ENCODE assay signal across 8 mouse cellular contexts in the genomic region with DNA sequence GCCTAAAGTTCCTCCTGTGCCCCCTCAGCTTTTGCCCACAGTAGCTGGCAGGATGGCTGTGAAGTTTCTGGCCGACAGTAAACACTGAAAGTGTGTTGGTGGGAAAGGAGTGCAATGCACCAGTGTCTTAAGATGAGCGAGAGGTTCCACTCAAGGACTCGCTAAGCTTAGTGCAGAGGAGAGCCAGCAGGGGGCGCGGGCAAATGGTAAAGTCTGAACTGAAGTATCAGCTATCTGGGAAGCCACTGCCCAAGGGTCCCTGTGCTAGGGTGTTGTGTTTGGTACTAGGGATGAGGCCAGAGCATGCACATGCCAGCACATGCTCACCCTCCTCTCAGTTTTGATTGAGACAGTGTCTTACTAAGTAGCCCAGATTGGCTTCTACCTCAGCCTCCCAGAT.
DNase-seq lines count a peak whose midpoint lies in the region; ATAC-seq and TF ChIP-seq lines count a peak whose summit lies in the region.

No protein-coding gene starts in this region.

- H3K27ac ChIP-seq in heart, embryonic 11.5 days (ENCODE audit: low read depth, low read length): no peak overlapping the region
- no peak overlapping the region for H3K27ac ChIP-seq in intestine, embryonic 16.5 days (ENCODE audit: low read length)
- no peak overlapping the region for H3K27ac ChIP-seq in liver, adult 2 months (replicated peaks; ENCODE audit: insufficient read depth, low read depth, low read length)

- DNase-seq in heart, adult 18-20 months: peak; percentile 73 to 90
- peak; percentile 70 to 88 for DNase-seq in cerebellum, postnatal 25 days
- DNase-seq in gastrocnemius, postnatal 14 days: peak; percentile 86
- peak; percentile 21 for DNase-seq in liver, adult 2 months (ENCODE audit: extremely low read depth, low read depth, low spot score)
- DNase-seq in natural killer cell, adult 2 months (ENCODE audit: low spot score in 2 of 2): peak; percentile 57 to 77
- DNase-seq in spleen, postnatal 4 days (ENCODE audit: low spot score in 2 of 2): peak; percentile 72 to 90

- intact Hi-C loops in gastrocnemius, postnatal 14 days (cut with DNase I; ENCODE audit: low total_unique reads): loop anchor here (5.0 kb wide), 1 partner anchor 142 kb away; no protein-coding TSS in a partner anchor

- H3K79me2 ChIP-seq in liver, adult 2 months (ENCODE audit: control insufficient read depth, insufficient read depth, low read length): no peaks in the 10 kb centered on the region

- H3K4me2 ChIP-seq in heart, embryonic 11.5 days: no peak overlapping the region
- no peak overlapping the region for H3K4me2 ChIP-seq in intestine, embryonic 16.5 days (ENCODE audit: low read depth, low read length)

- peaks cover 19% of the 10 kb centered on the region for H3K4me1 ChIP-seq in heart, embryonic 11.5 days (ENCODE audit: control insufficient read depth, insufficient read depth, low read length)
- H3K4me1 ChIP-seq in intestine, embryonic 16.5 days (ENCODE audit: control insufficient read depth, insufficient read depth, low read length): peaks cover 18% of the 10 kb centered on the region; the same call in 1 of the 2 replicates
- H3K4me1 ChIP-seq in liver, adult 2 months (ENCODE audit: control insufficient read depth, insufficient read depth, low read length): peaks cover 13% of the 10 kb centered on the region

- WGBS in heart, embryonic 11.5 days (ENCODE audit: insufficient replicate concordance): 7% methylated on average over 5 of the region's 5 CpGs
- WGBS in intestine, embryonic 16.5 days: 3% methylated on average over 5 of the region's 5 CpGs
- WGBS in liver, adult 2 months: 12% methylated on average over 5 of the region's 5 CpGs

- H3K9ac ChIP-seq in heart, embryonic 11.5 days (ENCODE audit: low read depth, low read length): no peak overlapping the region
- H3K9ac ChIP-seq in intestine, embryonic 16.5 days (ENCODE audit: low read depth, low read length): no peak overlapping the region
- H3K9ac ChIP-seq in liver, adult 2 months (ENCODE audit: low read depth, low read length): no peak overlapping the region

- peak; percentile 82 for TF ChIP-seq CTCF in liver, adult 2 months (IDR thresholded peaks at IDR 0.05; ENCODE audit: low read depth, low read length)

- no peak for ATAC-seq in heart, embryonic 11.5 days (replicated peaks; ENCODE audit: insufficient number of reproducible peaks, low FRiP score, low TSS enrichment)
- ATAC-seq in intestine, embryonic 16.5 days: 0 out of 2 replicates have a peak, but pooled peaks have one; percentile 10

- H3K4me3 ChIP-seq in heart, embryonic 11.5 days (ENCODE audit: low read depth, low read length): no peak overlapping the region
- no peak overlapping the region for H3K4me3 ChIP-seq in intestine, embryonic 16.5 days (ENCODE audit: low read length)
- H3K4me3 ChIP-seq in liver, adult 2 months (ENCODE audit: insufficient read depth, low read depth, low read length): no peak overlapping the region

- no peak for TF ChIP-seq POLR2A in liver, adult 2 months (IDR thresholded peaks at IDR 0.05; ENCODE audit: extremely low read depth, insufficient read depth, low read length)

- no peaks in the 10 kb centered on the region for H3K9me3 ChIP-seq in heart, embryonic 11.5 days (replicated peaks; ENCODE audit: control insufficient read depth, low read length)
- H3K9me3 ChIP-seq in intestine, embryonic 16.5 days (ENCODE audit: control insufficient read depth, low read length): no peaks in the 10 kb centered on the region

- no peaks in the 10 kb centered on the region for H3K27me3 ChIP-seq in heart, embryonic 11.5 days (ENCODE audit: control insufficient read depth, insufficient read depth, low read length)
- H3K27me3 ChIP-seq in intestine, embryonic 16.5 days (replicated peaks; ENCODE audit: control insufficient read depth, insufficient read depth, low read length): no peaks in the 10 kb centered on the region
- H3K27me3 ChIP-seq in liver, adult 2 months (ENCODE audit: control insufficient read depth, insufficient read depth, low read length): no peaks in the 10 kb centered on the region

- no peaks in the 10 kb centered on the region for H3K36me3 ChIP-seq in heart, embryonic 11.5 days (ENCODE audit: control insufficient read depth, insufficient read depth, low read length)
- no peaks in the 10 kb centered on the region for H3K36me3 ChIP-seq in intestine, embryonic 16.5 days (ENCODE audit: control insufficient read depth, insufficient read depth, low read length)
- peaks cover under 1% of the 10 kb centered on the region; the same call in 1 of the 2 replicates for H3K36me3 ChIP-seq in liver, adult 2 months (ENCODE audit: control insufficient read depth, insufficient read depth, low read length)

Comparison
In these comparisons a context has a peak if more than half of its experiments do, and no peak if none do; other contexts are left out.
1. DNase-seq: peak in every context shown above with its lines; median percentile 86 in gastrocnemius, postnatal 14 days; 82 in heart, adult 18-20 months; 81 in spleen, postnatal 4 days; 79 in cerebellum, postnatal 25 days; 67 in natural killer cell, adult 2 months; 21 in liver, adult 2 months.